Mouse (Mus musculus) megakaryocyte, embryonic 14.5 days (primary cell): ENCODE results near the gene Sspo. TPM values are rescaled to one million over a fixed set of nuclear protein-coding genes. Genes with fewer than 3 reads are reported as not detected.

ENCODE experiments used
- H3K27me3 ChIP-seq: replicated peaks from 2 replicates; pipeline ENCODE3; 2012; ENCODE audit warnings: inconsistent platforms
- H3K36me3 ChIP-seq: replicated peaks from 2 replicates; pipeline ENCODE3; 2012; ENCODE audit warnings: low read length, inconsistent platforms, mixed read lengths
- H3K4me1 ChIP-seq: 2 replicates; pipeline ENCODE4 v1.6.1; 2012; ENCODE audit warnings: inconsistent platforms
- H3K4me3 ChIP-seq: replicated peaks from 2 replicates; pipeline ENCODE3; 2012; ENCODE audit warnings: moderate library complexity, mild to moderate bottlenecking, inconsistent platforms
- H3K9me3 ChIP-seq: 2 replicates; pipeline ENCODE4 v1.6.1; 2012; ENCODE audit warnings: inconsistent platforms
- FLI1 ChIP-seq: IDR thresholded peaks from 2 replicates; pipeline ENCODE4 v1.6.1; 2012; ENCODE audit warnings: low read length, inconsistent platforms, mixed read lengths
- GATA1 ChIP-seq: IDR thresholded peaks from 3 replicates; pipeline ENCODE4 v1.6.1; 2012; ENCODE audit warnings: mixed read lengths, low read length, inconsistent platforms, borderline replicate concordance
- polyA plus RNA-seq: library from polyadenylated mRNA; stranded (reverse); fragments of >175 nt; gene quantifications from 2 replicates; pipeline ENCODE4 v1.2.3, GENCODE M21; 2012; ENCODE audit warnings: low replicate concordance; ENCODE audit not compliant: insufficient read depth

The Sspo gene
- polyA plus RNA-seq, 1 experiment, result not detected

GRCm38 (mm10) chr6:48548314-48548713, 100.3 kb downstream of the Sspo start:
- H3K4me3 ChIP-seq, result no peak overlapping the region
- TF ChIP-seq FLI1, result no peak
- TF ChIP-seq GATA1, result no peak
- peaks cover 2% of the 10 kb centered on the region for H3K27me3 ChIP-seq
- no peaks in the 10 kb centered on the region for H3K36me3 ChIP-seq
- peaks cover 8% of the 10 kb centered on the region for H3K4me1 ChIP-seq
- no peaks in the 10 kb centered on the region for H3K9me3 ChIP-seq

Other genes with a start within 250 kb of the Sspo start
- gene Krba1, start 52.6 kb upstream of the Sspo start, polyA plus RNA-seq, result 0.88 and 1.0 TPM in 2 replicates
- 1.2 and 13.4 TPM in 2 replicates for gene Zfp467, start 2.4 kb upstream of the Sspo start, polyA plus RNA-seq
- gene Atp6v0e2, start 89.4 kb downstream of the Sspo start, polyA plus RNA-seq, result 2.1 TPM in 1 of 2 replicates, not detected in the other
- 9.9 and 12.4 TPM in 2 replicates for gene Lrrc61, start 106.6 kb downstream of the Sspo start, polyA plus RNA-seq
- not detected in 2 replicates for gene Rarres2, start 124.6 kb downstream of the Sspo start, polyA plus RNA-seq
- gene Gm45021, start 141.4 kb downstream of the Sspo start, polyA plus RNA-seq, result not detected in 2 replicates
- gene Repin1, start 145.7 kb downstream of the Sspo start, polyA plus RNA-seq, result 72.0 and 191 TPM in 2 replicates
- not detected in 2 replicates for gene Gm44965, start 145.7 kb downstream of the Sspo start, polyA plus RNA-seq
- 4.2 and 5.8 TPM in 2 replicates for gene Zfp775, start 153.8 kb downstream of the Sspo start, polyA plus RNA-seq
- gene AI854703, start 178.5 kb downstream of the Sspo start, polyA plus RNA-seq, result 2.0 and 7.4 TPM in 2 replicates
- 0.31 TPM in 1 of 2 replicates, not detected in the other for gene Gimap8, start 199.0 kb downstream of the Sspo start, polyA plus RNA-seq
- 2.5 TPM in 1 of 2 replicates, not detected in the other for gene Gimap9, start 227.9 kb downstream of the Sspo start, polyA plus RNA-seq
- 0.32 TPM in 1 of 2 replicates, not detected in the other for gene Gimap4, start 236.3 kb downstream of the Sspo start, polyA plus RNA-seq